Mouse (Mus musculus) ZHBTc4 (cell line): ENCODE measurements around the gene Dpagt1.
"Not testable (repeated sequence)": the region's sequence is repeated elsewhere in the genome, so short reads cannot be mapped to it uniquely, and the experiment has no call there.

Source experiments
- DNase-seq: peaks from one replicate; pipeline ENCODE4 v3.0.0-alpha.2; 2011; ENCODE audit warnings: low read depth, low spot score

Gene Dpagt1

DNA sequence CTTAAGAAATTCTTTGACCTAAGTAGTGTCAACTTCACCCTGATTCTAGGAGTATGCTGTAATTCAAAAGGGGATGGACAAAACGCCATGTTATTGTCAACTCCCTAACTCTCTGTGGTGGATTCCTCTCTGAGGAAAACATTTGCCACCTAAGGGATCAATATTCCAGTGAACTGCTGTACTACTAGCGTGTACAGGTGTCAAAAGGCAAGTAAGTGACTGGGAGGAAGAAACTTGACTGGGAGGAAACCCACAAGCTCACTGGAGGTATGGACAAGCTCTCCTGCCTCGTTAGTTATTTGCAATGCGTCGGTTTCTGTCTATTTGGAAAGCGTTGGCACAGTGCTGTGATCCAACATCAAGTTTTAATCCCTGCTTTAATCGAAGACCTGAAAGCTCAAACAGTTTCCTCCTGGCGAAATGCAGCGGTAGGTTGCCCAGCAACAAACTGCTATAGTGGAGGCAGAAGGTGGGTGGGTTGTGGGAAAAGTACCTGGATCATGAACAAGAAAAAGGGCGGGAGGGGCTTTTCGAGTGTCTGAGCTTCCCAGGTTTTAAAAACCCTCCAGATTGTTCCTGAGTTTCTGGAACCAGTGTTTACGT is at the start of gene Dpagt1:
Gene Dpagt1 (plus strand): TSS at position 252 of the 603 bp plus-strand sequence.
- DNase-seq = no peak

DNA sequence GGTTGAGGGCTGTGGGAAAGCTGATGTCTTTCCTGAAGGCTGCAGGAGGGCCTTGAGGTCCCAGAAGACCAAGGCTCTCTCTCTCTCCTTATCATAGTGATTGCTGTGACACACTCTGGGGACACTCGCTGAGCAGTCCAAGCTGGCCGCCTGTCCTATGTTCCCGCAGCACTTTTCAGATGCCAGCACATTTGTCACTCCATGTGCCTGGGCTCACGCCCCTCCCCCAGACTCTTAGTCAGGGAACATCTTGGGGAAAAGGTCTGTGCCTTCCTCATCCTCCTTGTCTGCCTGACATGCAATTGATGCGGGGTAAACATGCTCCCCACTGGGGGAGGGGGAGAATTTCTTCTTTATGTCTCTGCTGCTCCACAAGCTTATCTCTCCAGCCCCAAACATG is 42.6 kb upstream of the Dpagt1 start:
- no peak for DNase-seq

DNA sequence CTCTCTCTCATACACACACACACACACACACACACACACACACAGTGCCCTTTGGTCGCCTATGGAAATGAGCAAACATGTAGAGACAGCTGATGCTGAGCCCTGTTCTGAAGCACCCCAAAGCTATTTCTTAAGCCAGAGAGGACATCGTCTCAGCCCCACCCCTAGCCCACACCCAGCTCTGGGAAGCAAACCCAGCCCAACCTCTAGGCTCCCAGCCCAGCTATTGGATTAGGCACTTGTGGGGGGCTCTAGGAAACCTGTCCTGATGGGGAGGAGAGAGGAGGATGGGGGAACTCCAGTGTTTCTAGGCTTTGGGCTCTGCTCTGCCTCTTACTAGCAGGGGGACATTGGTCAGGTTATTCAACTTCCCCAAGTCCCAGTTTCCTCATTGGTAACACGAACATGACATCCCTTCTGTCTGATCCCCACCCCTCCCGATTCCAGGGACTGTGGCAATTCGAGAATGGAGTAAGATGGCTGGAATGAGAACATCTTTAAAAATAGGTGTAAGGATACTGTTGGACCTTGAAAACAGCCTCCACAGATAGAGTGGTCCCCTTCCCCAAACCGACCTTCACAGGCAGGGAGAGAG is 39.5 kb upstream of the Dpagt1 start:
- DNase-seq = no peak

DNA sequence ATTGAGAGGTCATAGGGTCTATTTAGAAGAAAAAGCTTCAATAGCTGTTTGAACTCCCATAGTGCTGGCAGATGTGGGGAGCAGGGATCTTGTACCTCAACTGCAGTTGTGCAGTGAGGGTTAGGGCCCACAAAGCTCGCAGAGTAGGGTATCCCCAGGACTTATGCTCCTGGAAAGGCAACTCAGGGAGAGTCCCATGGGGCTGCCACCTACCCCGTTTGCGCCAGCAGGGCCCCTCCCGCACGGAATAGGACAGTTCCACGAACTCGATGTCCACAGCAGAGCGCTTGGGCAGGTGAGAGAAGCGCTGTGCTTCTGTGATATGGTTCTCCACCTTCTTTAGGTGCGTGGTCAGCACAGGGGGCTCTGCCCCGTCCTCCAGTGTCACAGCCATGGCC is 38.8 kb upstream of the Dpagt1 start:
- no peak for DNase-seq

DNA sequence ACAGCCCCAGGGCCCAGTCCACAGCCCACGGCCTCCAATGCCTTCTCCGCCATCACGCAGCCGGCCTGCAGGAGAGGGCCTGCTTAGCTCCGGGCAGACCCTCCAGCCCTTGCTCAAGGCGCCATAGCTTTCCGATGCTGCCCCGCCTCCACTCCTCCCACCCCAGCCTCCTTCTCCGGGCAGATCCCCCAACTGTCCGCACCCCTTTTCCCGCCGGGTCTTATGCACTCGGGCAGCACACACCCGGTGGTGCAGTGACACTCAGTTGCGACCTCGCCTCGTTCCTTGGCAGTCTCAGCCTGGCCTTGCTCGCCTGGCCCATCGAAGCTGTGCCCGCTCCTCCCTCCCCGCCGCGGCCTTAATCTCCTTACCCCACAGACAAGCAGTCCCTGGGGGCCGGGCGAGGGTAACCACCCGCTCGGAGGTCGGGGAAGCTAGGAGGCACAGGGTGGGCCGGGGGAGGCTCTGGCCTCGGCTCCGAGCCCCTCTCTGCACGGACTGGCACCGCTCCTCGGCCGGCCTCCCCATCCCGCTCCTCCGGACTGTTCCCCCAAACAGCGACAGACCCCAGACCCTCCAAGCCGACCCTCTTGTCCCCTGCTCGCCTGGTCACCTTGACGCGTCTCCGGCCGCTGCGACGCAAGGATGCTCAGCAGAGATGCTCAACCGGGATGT is 38.3 kb upstream of the Dpagt1 start:
- DNase-seq = no peak

DNA sequence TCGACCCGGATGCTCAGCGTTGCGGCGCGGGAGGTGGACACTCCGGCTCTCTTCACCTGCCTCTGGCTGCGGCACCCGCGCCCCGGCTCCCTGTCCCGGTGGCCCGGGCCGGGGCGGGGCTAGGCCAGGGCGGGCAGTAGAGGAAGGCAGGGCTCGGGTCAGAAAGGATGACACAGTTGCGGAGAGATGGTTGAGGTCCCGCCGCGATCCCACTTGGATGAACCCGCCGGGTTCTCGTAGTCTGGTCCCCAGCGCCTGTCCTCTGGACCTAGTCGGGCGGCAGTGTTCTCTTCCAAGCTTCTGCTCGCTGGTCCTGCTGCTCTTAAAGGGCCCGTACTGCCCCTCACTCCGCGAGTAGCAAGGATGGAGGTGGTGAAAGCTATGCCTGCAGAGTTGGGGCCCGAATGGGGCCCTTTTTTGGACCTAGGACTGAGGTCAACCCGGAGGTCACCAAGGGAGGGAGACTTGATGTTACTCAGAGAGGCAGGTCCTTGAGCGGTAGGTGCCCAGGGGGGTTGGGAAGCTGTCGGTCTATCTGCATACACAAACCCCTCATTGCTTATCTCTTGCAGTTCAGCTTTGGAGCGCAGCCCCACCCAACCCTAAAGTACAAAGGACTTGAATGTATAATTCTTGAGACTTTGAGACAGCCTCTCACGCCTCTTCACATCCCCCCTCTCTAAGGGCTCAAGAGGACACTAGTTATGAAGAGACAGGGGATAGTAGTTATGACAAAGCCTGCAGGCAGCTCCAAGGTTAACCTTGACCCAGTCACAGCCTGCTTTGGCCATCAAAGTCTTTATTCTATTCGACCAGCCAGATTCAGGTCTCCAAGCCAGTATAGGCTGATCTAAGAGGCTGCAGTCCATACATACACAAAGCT is 37.5 kb upstream of the Dpagt1 start, which contains the start of gene Abcg4:
Gene Abcg4 (minus strand): TSS at position 540 of the 883 bp plus-strand sequence.
- DNase-seq = peak; percentile 49

DNA sequence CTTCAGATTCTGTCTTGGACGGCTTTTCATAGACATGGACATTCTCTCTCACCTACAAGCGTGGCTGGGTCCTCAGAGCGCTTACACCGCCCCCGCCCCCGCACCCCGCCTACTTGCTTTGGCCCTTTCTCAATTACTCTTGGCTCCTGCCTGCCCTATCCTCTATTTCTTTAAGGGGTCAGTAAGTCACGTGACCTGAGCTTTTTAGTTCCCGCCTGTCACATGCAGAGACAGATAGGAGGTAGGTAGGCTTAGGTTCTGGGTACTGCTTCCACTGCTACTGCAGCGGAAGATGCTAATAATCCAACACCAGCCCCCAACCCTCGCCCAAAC is 36.9 kb upstream of the Dpagt1 start:
- DNase-seq = no peak

DNA sequence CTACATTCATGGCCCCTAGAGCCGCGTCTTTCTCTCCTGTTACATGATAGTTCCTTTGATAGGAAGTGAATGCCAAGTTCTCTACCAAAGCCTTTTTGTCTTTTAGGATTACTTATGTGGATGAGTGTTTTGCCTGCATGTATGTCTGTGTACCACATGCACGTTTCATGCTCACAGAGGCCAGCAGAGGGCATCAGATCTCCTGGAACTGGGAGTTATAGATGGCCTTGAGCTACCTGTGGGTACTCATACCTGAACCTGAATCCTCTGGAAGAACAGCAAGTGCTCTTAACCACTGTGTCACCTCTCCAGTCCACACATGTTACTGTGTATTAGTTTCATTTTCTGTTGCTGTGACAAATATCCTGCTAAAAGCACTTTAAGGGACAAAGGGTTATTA is 33.3 kb upstream of the Dpagt1 start:
- peak; percentile 53 for DNase-seq

DNA sequence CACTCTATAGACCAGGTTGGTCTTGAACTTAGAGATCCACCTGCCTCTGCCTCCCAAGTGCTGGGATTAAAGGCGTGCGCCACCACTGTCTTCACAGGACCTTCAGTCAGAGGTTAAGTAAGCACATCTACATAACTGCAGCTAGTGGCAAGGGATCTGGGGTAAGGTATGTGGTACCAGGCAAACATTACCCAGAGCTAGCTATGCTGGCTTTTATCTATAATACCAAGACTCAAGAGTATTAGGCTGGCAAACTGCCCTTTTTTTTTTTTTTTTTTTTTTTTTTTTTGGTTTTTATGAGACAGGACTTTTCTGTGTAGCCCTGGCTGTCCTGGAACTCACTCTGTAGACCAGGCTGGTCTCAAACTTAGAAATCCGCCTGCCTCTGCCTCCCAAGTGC is 25.8 kb upstream of the Dpagt1 start:
- DNase-seq = not testable (repeated sequence)

DNA sequence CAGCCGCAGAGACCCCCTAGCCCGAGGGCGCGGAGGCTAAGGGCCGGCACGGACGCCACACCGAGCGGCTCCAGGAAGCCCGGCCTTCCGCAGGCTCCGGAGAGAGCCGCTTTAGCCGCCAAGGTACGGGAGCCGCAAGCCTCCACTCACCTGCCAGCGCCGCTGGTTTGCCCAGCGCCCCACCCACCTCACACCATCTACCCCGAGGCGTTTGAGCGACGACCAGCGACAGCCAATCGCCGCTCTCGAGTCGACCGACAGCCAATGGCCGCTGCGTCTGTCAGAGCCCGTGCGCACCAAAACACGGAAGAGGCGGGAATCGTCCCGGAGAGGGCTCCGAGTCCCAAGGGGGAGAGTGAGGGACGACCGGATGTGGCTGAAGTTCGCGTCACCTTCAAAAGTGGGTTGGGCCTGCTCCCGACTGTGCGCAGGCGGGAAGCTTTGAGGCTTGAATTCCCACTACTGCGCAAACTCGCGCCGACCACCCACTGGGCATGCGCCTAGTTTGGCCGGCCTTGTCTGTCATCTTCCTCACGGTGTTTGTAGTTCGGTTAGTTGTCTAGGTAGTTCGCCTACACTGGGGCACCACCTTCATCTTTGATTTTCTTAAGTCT is 20.2 kb upstream of the Dpagt1 start, which contains the start of gene Hinfp:
Gene Hinfp (minus strand): TSS at position 206 of the 614 bp plus-strand sequence.
- peak; percentile 100 for DNase-seq

DNA sequence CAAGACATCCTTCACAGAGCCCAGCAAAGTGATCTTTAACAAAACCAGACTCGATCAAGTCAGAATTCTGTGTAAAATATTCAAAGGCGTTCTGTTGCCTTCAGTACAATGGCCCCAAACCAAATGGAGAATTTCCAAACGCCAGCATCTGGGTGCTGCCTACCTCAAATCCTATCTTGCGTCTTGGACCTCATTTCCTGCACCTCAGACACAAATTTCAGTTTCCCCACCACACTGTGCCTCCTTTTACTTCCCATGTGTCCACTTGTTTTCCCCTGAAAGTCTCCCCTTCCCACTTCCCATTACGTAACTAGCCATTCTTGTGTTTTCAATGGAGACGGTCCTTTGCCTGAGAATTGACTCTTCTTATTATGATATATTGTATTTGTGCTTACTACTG is 19.3 kb upstream of the Dpagt1 start:
- DNase-seq = no peak

DNA sequence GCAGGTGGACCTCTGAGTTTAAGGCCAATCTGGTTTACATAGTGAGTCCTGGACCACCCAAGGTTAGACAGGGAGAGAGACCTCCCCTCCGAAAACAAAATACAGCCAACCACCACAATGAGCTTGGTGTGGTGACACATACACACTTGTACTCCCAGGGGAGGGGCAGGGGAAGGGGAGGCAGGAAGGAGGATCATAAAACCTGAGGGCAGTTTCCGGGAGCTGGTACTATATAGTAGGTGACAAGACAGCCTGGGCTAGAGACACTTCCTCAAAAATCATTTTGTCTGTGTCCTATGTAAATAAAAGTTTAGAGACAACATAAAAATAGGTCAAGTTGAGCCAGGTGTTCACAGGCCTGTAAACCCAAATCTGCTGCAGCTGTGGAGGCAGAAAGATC is 18.6 kb upstream of the Dpagt1 start:
- no peak for DNase-seq

DNA sequence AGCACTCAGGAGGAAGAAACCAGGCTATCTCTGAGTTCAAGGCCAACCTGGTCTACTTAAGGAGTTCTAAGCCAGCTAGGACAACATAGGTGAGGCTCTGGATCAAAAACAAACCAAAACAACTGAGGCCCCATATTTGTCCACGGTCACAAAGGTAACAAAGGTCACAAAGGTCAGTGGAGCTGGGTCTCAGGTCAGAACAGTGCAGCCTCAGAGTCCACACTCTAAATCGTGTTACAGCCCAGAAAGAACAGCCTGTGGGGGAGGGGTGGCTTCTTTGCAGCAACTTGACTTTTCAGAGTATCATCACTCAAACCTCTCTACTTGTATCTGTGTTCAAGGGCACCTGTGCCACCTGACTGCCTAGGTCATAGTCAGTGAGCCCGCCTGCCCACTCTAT is 16.1 kb upstream of the Dpagt1 start:
- DNase-seq = peak; percentile 41

DNA sequence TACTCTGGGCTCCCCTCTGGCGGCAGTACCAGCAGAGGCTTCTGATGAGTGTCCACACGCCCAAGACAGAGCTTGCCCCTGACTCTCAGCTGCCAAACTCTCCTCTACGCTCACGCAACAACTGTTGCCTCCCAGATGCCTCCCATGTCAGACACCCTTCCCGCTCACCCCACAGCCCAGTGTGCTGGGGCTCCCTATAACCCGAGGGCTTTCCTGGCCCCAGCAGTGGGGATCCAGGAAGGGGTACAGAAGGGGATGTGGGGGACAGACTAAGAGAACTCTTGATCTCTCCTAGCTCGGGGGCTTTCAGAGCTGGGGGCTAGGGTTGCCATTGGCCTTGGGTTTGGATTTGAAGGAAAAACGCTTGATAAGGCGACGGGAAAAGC is 15.1 kb upstream of the Dpagt1 start:
- no peak for DNase-seq

DNA sequence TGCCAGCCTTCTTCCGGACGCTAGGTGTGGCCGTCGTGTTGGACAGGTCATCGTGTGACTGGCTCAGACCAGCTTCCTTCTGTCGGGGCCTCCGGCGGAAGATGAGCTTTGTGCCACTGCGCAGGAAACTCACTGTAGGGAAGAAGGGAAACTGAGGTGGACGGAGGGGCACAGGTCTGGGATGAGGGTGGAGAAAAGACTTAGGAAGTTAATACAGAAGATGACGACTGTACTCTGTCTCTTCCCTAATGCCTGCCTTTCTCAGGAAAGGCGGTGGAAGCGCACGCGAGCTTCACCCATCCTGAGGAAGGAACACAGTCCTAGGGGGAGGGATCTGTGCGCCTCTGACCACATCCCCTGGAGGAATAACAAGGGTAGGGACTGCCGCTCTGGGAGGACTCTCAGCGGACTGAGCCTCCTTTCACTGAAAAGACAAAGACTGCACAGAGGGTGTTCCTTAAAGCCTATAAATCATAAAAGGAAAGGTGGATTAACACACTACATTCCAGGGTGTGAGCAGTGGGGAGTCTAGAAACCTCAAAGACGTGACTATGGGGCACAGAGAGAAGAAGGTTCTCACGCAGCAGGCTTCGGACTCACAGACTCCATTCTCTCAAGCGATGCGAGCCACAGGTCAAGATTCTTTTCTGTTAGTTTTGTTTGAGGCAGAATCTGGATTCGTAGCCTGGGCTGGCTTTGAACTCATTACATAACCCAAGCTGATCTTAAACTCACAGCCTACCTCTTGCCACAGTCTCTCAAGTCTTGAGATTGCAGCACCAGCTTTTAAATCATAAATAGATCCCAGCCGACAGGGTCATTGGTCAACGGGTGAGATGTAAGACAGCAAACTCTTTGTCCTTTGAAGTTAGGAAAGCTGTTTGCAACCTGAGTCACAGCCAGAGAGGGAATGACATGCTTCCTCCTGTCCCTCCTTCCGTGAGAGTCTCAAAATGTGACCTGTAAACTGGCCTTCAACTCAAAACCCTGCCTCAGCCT is 14.4 kb upstream of the Dpagt1 start:
- DNase-seq = peak; percentile 93

DNA sequence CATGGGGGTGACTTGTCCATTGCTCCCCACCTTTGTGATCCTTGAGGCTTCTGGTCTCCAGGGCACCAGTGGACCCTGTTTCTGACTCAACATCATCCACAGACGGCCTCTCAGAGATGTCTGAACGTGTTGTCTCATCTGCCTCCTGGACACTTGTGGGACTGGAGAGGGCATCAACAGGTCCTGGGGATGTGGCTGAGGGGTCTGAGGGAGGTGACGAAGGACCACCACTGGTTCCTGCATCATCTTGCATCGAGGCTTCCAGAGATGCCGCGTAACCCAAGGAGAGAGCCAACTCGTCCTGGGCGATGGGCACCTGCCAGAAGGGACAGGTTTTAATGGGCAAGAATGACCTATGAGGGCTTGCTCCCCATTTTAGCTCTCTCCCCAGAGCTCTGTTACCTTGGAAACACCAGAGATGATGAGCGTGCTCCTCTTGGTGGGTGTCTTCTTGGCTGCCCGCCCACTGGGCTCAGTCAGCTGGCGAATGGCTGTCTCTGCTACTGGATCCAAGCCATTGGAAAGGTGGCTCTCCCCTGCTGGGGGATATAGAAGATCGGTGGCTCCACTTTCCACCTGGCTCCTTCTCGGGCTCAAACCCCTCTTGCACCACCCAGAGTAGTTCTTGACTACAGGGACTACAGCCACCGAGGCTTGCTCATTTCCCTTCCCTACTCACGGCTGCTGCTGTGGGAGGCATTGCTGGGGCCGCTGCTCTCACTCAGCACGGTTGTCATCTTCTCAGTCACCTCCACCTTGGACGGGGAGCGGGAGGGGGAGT is 12.2 kb upstream of the Dpagt1 start:
- DNase-seq = no peak

DNA sequence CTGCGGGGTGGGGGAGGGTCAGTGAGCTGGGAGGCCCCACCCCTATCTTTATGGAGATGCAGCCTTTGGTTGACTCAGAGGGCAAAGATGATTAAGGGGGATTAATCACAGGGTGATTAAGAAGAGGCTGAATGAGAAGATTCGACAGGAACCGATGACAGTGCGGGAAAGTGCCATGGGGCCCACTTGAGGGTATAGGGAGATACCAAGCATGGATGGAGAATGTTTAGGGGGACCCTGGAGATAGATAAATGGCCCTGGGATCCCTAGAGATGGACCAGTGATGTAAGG is 11.6 kb upstream of the Dpagt1 start:
- DNase-seq = no peak

DNA sequence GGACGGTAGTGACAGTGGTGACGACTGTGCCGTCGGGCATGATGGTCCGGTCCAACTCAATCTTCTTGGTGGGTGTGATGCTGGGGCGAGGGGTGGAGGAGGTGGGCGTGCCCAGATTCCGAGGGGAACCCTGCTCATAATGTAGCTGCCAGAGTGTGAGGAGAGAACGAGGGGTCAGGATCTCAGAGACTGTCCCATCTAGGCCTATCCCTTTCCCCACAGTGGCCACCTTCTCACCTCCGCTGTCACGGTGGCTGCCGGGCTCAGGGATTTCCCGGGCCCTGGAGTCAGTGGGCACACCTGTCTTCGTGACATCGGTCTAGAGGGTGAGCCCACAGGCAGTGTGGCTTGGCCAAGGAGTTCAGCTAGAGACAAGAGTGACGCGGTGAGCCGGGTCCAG is 10.9 kb upstream of the Dpagt1 start:
- no peak for DNase-seq

DNA sequence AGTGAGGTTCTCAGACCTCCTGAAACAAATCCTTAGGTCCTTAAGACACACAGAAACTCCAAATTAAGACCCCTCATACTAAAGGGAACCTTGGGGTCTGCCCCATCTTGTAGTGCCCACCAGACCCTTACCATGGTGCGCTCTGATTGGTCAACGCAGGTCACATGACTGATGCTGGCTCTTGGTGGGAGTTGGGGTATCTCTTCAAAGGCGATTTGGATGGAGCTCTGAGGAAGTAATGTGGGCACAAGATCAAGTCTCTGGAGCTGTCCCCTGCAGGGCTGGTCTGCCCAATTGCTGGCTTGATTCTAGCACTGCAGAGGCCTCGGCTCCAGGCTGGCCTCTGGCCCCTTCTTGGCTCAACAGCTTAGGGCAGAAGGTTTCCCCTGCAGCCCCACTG is 8.4 kb upstream of the Dpagt1 start:
- DNase-seq = no peak
